Mouse (Mus musculus): ENCODE data around the gene Arfgef2. TPM values are rescaled to one million over a fixed set of nuclear protein-coding genes. Genes with fewer than 3 reads are reported as not detected.

Gene Arfgef2
- polyA plus RNA-seq, 1 experiment from 2014 or later = 4.1 TPM

GRCm38 (mm10) chr2:166828306-166828705, 22.9 kb downstream of the Arfgef2 start:
- Histone ChIP-seq H3K27me3 (replicated peaks) (no peaks in the 10 kb centered on the region), H3K27ac (replicated peaks) (no peak overlapping the region), H3K9ac (replicated peaks) (no peak overlapping the region), H3K36me3 (peaks cover 15% of the 10 kb centered on the region; the same call in 1 of the 2 replicates), H3K4me2 (no peak overlapping the region), H3K4me1 (no peaks in the 10 kb centered on the region), H3K4me3 (replicated peaks) (no peak overlapping the region), H3K9me3 (replicated peaks) (no peaks in the 10 kb centered on the region)
- no peak for ATAC-seq (ENCODE audit: low FRiP score)
- 94% methylated on average over 12 of the region's 12 CpGs for WGBS

DNA sequence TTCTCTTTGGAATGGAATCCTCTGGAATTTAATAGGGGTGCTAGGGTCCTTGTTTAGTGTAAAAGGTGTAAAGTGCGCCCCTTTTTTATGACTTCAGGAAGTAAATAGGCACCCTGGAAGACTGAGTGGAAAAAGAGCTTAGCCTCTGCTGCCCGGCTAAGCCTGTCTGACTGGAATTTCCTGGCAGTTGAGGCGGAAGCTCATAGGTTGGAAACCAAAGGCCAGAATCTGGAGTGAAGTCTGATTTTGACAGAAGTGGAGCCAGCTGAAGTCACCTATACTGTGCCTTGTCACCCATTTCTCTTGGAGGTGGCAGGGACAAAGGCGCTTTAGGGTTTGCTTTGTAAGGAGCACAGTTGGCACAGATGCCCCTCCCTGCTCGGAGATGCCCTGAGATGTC, 25.0 kb downstream of the Arfgef2 start:
- Histone ChIP-seq H3K4me3 (replicated peaks) (no peak overlapping the region), H3K9ac (replicated peaks) (no peak overlapping the region), H3K9me3 (replicated peaks) (no peaks in the 10 kb centered on the region), H3K4me2 (no peak overlapping the region), H3K36me3 (peaks cover 18% of the 10 kb centered on the region), H3K4me1 (no peaks in the 10 kb centered on the region), H3K27me3 (replicated peaks) (no peaks in the 10 kb centered on the region), H3K27ac (replicated peaks) (no peak overlapping the region)
- ATAC-seq (ENCODE audit: low FRiP score) = no peak
- WGBS = 94% methylated on average over 5 of the region's 5 CpGs

GRCm38 (mm10) chr2:166834091-166834490, 28.7 kb downstream of the Arfgef2 start:
- H3K9me3 ChIP-seq (replicated peaks) = no peaks in the 10 kb centered on the region
- H3K36me3 ChIP-seq = peaks cover 27% of the 10 kb centered on the region
- no peak for ATAC-seq (ENCODE audit: low FRiP score)
- 95% methylated on average over 2 of the region's 2 CpGs for WGBS
- no peak overlapping the region for H3K4me3 ChIP-seq (replicated peaks)
- H3K9ac ChIP-seq (replicated peaks) = no peak overlapping the region
- no peaks in the 10 kb centered on the region for H3K4me1 ChIP-seq
- H3K4me2 ChIP-seq = no peak overlapping the region
- no peaks in the 10 kb centered on the region for H3K27me3 ChIP-seq (replicated peaks)
- H3K27ac ChIP-seq (replicated peaks) = no peak overlapping the region

- Histone ChIP-seq H3K27ac (replicated peaks) (no peak overlapping the region), H3K4me3 (replicated peaks) (no peak overlapping the region), H3K9me3 (replicated peaks) (no peaks in the 10 kb centered on the region), H3K4me1 (no peaks in the 10 kb centered on the region), H3K27me3 (replicated peaks) (no peaks in the 10 kb centered on the region), H3K4me2 (no peak overlapping the region), H3K9ac (replicated peaks) (no peak overlapping the region), H3K36me3 (peaks cover 32% of the 10 kb centered on the region)
- ATAC-seq (ENCODE audit: low FRiP score) = no peak
- WGBS = 96% methylated on average over 4 of the region's 4 CpGs
These were observed 29.4 kb downstream of the Arfgef2 start for GRCm38 (mm10) chr2:166834796-166835195.

DNA sequence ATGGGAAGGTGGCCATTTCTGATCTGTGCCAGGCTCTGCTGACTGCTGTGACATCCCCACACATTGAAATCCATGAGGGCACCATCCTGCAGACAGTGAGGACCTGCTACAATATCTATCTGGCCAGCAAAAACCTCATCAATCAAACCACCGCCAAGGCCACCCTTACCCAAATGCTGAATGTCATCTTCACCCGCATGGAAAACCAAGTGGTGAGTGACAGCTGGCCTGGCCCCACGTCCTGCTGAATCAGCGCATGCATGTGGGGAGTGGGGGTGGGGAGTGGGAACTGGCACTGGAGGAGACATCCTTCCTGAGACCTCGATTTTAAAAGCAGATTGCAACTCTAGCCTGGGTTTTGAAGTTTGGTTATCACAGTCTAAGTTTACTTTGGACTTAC, 30.2 kb downstream of the Arfgef2 start:
- Histone ChIP-seq H3K9me3 (replicated peaks) (no peaks in the 10 kb centered on the region), H3K27me3 (replicated peaks) (no peaks in the 10 kb centered on the region), H3K4me2 (no peak overlapping the region), H3K27ac (replicated peaks) (no peak overlapping the region), H3K4me3 (replicated peaks) (no peak overlapping the region), H3K9ac (replicated peaks) (no peak overlapping the region), H3K36me3 (peaks cover 35% of the 10 kb centered on the region), H3K4me1 (no peaks in the 10 kb centered on the region)
- 79% methylated on average over 5 of the region's 5 CpGs for WGBS
- ATAC-seq (ENCODE audit: low FRiP score) = no peak

DNA sequence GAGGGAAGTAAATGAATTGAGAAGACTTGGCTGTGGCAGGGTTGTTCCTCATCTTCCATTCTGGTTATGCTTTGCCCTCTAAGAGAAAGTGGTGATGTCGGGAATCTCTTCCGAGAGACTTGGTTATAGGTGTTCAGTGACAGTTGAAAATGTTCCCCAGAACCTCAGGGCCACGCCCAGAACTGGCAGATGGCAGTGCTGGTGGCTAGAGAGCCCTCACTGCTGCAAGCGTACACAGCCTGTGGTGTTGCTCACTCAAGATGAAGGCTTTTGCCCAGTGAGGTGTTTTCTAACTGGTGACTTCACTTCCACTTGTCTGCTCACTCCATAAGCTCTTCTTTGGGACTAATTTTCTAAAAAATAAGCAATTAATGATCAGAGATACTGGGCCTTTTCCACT, 36.4 kb downstream of the Arfgef2 start:
- Histone ChIP-seq H3K4me3 (replicated peaks) (no peak overlapping the region), H3K36me3 (peaks cover 47% of the 10 kb centered on the region), H3K4me2 (no peak overlapping the region), H3K9me3 (replicated peaks) (no peaks in the 10 kb centered on the region), H3K4me1 (no peaks in the 10 kb centered on the region), H3K9ac (replicated peaks) (no peak overlapping the region), H3K27me3 (replicated peaks) (no peaks in the 10 kb centered on the region), H3K27ac (replicated peaks) (no peak overlapping the region)
- 88% methylated on average over 4 of the region's 4 CpGs for WGBS
- no peak for ATAC-seq (ENCODE audit: low FRiP score)

DNA sequence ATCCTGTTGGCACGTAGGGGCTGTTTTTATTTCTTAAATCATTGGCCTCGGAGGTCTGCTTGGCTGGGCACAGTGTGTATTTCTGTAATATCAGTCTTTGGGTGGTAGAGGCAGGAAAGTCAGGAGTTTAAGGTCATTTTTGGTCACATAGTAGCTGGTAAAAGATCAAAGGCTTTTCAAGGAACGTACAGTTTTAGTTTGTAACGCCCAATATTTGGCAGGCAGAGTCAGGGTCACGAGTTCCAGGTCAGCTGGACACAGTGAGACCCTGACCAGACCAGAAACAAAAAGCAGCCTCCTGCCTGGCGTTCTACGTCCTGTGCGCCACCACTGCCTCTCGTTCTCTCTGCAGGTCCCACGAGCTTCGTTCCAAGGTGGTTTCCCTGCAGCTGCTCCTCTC, 45.3 kb downstream of the Arfgef2 start:
- no peak overlapping the region for H3K4me2 ChIP-seq
- peaks cover 76% of the 10 kb centered on the region for H3K36me3 ChIP-seq
- no peak for ATAC-seq (ENCODE audit: low FRiP score)
- no peaks in the 10 kb centered on the region for H3K4me1 ChIP-seq
- no peak overlapping the region for H3K27ac ChIP-seq (replicated peaks)
- H3K27me3 ChIP-seq (replicated peaks) = no peaks in the 10 kb centered on the region
- H3K9me3 ChIP-seq (replicated peaks) = no peaks in the 10 kb centered on the region
- no peak overlapping the region for H3K4me3 ChIP-seq (replicated peaks)
- H3K9ac ChIP-seq (replicated peaks) = no peak overlapping the region
- 92% methylated on average over 11 of the region's 11 CpGs for WGBS

DNA sequence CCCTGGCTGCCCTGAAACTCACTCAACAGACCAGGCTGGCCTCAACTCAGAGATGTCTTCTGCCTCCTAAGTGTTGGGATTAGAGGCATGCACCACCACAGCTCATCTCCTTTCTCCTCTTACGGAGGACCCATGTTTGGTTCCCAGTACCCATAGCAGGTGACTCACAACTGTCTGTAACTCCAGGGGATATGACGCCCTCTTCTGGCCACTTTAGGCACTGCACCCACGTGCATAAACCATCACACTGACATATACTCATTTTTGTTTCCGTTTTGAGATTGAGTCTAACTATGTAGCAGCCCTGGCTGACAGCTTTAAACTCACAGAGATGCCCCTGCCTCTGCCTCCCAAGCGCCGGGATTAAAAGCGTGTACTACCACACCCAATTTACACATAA, 46.9 kb downstream of the Arfgef2 start:
- no peaks in the 10 kb centered on the region for H3K27me3 ChIP-seq (replicated peaks)
- H3K9me3 ChIP-seq (replicated peaks) = no peaks in the 10 kb centered on the region
- no peak overlapping the region for H3K27ac ChIP-seq (replicated peaks)
- 95% methylated on average over 7 of the region's 7 CpGs for WGBS
- ATAC-seq (ENCODE audit: low FRiP score) = no peak
- peaks cover 82% of the 10 kb centered on the region for H3K36me3 ChIP-seq
- H3K9ac ChIP-seq (replicated peaks) = no peak overlapping the region
- H3K4me1 ChIP-seq = no peaks in the 10 kb centered on the region
- H3K4me3 ChIP-seq (replicated peaks) = no peak overlapping the region
- no peak overlapping the region for H3K4me2 ChIP-seq

DNA sequence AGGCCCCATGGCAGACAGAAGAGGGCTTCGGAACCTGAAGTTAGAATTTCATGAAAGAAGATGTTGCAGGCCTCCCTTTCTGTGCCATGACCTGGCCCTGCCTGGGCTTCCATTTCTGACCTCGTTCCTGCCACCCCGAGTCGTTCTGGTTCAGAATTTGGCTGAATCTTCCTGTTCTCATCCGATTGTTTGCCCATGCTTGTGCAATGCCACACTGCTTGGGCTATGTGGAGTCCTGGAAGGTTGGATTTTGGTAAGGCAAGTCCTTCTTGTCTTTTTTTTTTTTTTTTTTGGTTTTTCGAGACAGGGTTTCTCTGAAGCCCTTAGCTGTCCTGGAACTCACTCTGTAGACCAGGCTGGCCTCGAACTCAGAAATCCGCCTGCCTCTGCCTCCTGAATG, 50.4 kb downstream of the Arfgef2 start:
- Histone ChIP-seq H3K36me3 (peaks cover 95% of the 10 kb centered on the region), H3K9me3 (replicated peaks) (no peaks in the 10 kb centered on the region), H3K4me1 (no peaks in the 10 kb centered on the region), H3K4me3 (replicated peaks) (no peak overlapping the region), H3K27ac (replicated peaks) (no peak overlapping the region), H3K27me3 (replicated peaks) (no peaks in the 10 kb centered on the region), H3K4me2 (no peak overlapping the region), H3K9ac (replicated peaks) (no peak overlapping the region)
- ATAC-seq (ENCODE audit: low FRiP score) = no peak
- 94% methylated on average over 8 of the region's 8 CpGs for WGBS

- Histone ChIP-seq H3K27ac (replicated peaks) (no peak overlapping the region), H3K4me1 (no peaks in the 10 kb centered on the region), H3K4me3 (replicated peaks) (no peak overlapping the region), H3K4me2 (no peak overlapping the region), H3K9ac (replicated peaks) (no peak overlapping the region), H3K27me3 (replicated peaks) (no peaks in the 10 kb centered on the region), H3K9me3 (replicated peaks) (no peaks in the 10 kb centered on the region), H3K36me3 (peaks cover 94% of the 10 kb centered on the region)
- WGBS = 94% methylated on average over 6 of the region's 6 CpGs
- no peak for ATAC-seq (ENCODE audit: low FRiP score)
These were observed 51.0 kb downstream of the Arfgef2 start for GRCm38 (mm10) chr2:166856366-166856765.

- 78% methylated on average over 2 of the region's 2 CpGs for WGBS
- no peak overlapping the region for H3K4me2 ChIP-seq
- ATAC-seq (ENCODE audit: low FRiP score) = no peak
- H3K27me3 ChIP-seq (replicated peaks) = no peaks in the 10 kb centered on the region
- no peak overlapping the region for H3K4me3 ChIP-seq (replicated peaks)
- no peak overlapping the region for H3K9ac ChIP-seq (replicated peaks)
- H3K27ac ChIP-seq (replicated peaks) = no peak overlapping the region
- peaks cover 93% of the 10 kb centered on the region for H3K36me3 ChIP-seq
- no peaks in the 10 kb centered on the region for H3K4me1 ChIP-seq
- no peaks in the 10 kb centered on the region for H3K9me3 ChIP-seq (replicated peaks)
These were observed 51.7 kb downstream of the Arfgef2 start for GRCm38 (mm10) chr2:166857118-166857517.

GRCm38 (mm10) chr2:166859214-166859613, 53.8 kb downstream of the Arfgef2 start:
- no peaks in the 10 kb centered on the region for H3K4me1 ChIP-seq
- H3K4me2 ChIP-seq = no peak overlapping the region
- H3K4me3 ChIP-seq (replicated peaks) = no peak overlapping the region
- 89% methylated on average over 7 of the region's 7 CpGs for WGBS
- H3K27me3 ChIP-seq (replicated peaks) = no peaks in the 10 kb centered on the region
- peaks cover 91% of the 10 kb centered on the region for H3K36me3 ChIP-seq
- no peak for ATAC-seq (ENCODE audit: low FRiP score)
- H3K27ac ChIP-seq (replicated peaks) = no peak overlapping the region
- no peaks in the 10 kb centered on the region for H3K9me3 ChIP-seq (replicated peaks)
- H3K9ac ChIP-seq (replicated peaks) = no peak overlapping the region

DNA sequence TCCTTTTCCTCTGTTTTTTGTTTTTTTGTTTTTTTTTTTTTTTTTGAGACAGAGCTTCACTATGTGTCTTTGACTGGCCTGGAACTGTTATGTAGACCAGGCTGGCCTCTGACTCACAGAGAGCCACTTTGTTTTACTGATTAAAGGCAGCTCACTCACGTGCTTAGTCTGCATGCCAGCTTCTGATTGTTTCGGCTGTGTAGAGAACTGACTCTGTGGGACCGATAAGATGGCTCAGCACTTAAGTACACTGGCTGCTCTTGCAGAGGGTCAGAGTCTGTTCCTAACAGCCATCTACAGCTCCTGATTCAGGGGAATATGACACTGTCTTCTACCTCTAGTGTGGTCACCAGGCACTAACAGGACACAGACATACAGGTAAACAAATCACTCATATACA, 57.1 kb downstream of the Arfgef2 start:
- no peaks in the 10 kb centered on the region for H3K4me1 ChIP-seq
- H3K9me3 ChIP-seq (replicated peaks) = no peaks in the 10 kb centered on the region
- no peak for ATAC-seq (ENCODE audit: low FRiP score)
- H3K27ac ChIP-seq (replicated peaks) = no peak overlapping the region
- H3K4me2 ChIP-seq = no peak overlapping the region
- no peak overlapping the region for H3K4me3 ChIP-seq (replicated peaks)
- H3K27me3 ChIP-seq (replicated peaks) = no peaks in the 10 kb centered on the region
- WGBS = 74% methylated on average over 3 of the region's 3 CpGs
- peaks cover 94% of the 10 kb centered on the region for H3K36me3 ChIP-seq
- H3K9ac ChIP-seq (replicated peaks) = no peak overlapping the region
